Mouse (Mus musculus) small intestine, adult 2 months (tissue): Measurements from ENCODE around the gene Glce.

ENCODE experiments used
- CTCF ChIP-seq: fragments of 200-500 bp; IDR thresholded peaks from 2 replicates; pipeline ENCODE4 v1.5.1; 2012; ENCODE audit warnings: low read depth, mild to moderate bottlenecking, control low read depth, inconsistent platforms, low read length, moderate library complexity, mixed read lengths; ENCODE audit not compliant: insufficient replicate concordance, insufficient read length; ENCODE audit errors: extremely low read depth
- POLR2A ChIP-seq: fragments of 200-500 bp; IDR thresholded peaks from 2 replicates; pipeline ENCODE4 v1.6.1; 2012; ENCODE audit warnings: low read depth, mild to moderate bottlenecking, control low read depth, inconsistent platforms, low read length, moderate library complexity

DNA sequence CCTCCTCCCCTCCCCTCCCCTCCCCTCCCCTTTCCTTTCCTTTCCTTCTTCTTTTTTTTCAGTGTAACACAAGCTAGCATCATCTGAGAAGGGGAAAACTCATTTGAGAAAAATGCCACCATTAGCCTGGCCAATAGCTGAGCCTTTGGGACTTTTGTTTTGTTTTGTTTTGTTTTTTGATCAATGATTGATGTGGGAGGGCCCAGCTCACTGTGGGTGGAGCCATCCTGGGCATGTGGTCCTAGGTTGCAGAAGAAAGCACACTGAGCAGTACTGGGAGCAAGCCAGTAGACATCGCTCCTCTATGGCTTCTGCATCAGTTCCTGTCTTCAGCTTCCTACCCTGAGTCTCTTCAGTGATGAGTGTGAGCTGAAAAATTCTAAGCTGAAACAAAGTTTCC lies 86.6 kb downstream of the Glce start:
- TF ChIP-seq CTCF, result no peak
- no peak for TF ChIP-seq POLR2A
